Mouse (Mus musculus): ENCODE measurements around the gene Fgfr2. TPM values are rescaled to one million over a fixed set of nuclear protein-coding genes. Genes with fewer than 3 reads are reported as not detected.

Fgfr2 gene
- polyA plus RNA-seq, 1 experiment from 2014 or later: 33.9 TPM

DNA sequence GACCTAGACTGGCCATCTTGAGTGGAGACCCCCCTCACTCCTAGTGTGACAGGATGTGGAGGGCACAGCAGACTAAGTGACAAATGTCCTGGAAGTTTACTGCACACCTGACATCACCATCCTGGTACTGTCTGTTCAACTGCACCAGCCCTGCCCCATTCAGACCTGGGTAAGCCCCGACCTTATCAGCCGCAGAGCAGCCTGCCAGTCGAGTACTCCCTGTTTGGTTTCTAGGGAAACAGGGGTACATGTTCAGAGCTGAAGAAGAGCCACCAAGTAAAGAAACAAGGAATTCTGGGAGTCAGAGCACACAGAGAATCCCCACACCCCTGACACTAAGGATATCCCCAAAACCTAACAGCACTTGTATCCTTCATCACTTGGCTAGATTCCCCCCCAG lies 861.3 kb downstream of the Fgfr2 start:
- no peak overlapping the region for H3K4me3 ChIP-seq
- ATAC-seq (ENCODE audit: low FRiP score): no peak
- 42% methylated on average over 3 of the region's 3 CpGs for WGBS
- H3K36me3 ChIP-seq: peaks cover 23% of the 10 kb centered on the region
- no peak overlapping the region for H3K4me2 ChIP-seq
- no peak overlapping the region for H3K9ac ChIP-seq
- H3K27me3 ChIP-seq: no peaks in the 10 kb centered on the region
- peaks cover 79% of the 10 kb centered on the region for H3K4me1 ChIP-seq (replicated peaks)
- no peaks in the 10 kb centered on the region for H3K9me3 ChIP-seq
- H3K27ac ChIP-seq: peak overlapping the region; percentile 80

DNA sequence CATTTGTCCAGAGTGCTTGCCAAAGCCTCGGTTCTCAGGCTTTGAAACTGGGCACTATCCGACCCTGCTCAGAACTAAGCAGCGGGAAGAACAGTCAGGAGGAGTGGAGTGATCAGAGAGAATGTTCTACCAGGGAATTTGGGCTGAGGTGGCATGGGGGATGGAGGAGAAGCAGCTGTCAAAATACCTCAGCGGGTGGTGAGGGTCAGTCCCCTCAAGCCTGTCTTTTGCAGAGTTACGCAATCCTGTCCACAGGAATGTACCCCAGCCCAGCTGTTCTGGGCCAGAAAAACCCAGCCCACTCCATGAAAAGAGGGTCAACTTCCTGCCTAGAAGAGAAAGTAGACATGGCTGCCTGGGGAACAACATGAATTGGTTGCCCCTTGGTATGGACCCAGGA lies 862.5 kb downstream of the Fgfr2 start:
- no peak overlapping the region for H3K4me3 ChIP-seq
- WGBS: 75% methylated on average over 5 of the region's 5 CpGs
- peaks cover 26% of the 10 kb centered on the region for H3K36me3 ChIP-seq
- peaks cover 67% of the 10 kb centered on the region for H3K4me1 ChIP-seq (replicated peaks)
- no peak for ATAC-seq (ENCODE audit: low FRiP score)
- H3K9me3 ChIP-seq: no peaks in the 10 kb centered on the region
- no peak overlapping the region for H3K9ac ChIP-seq
- no peak overlapping the region for H3K27ac ChIP-seq
- H3K27me3 ChIP-seq: no peaks in the 10 kb centered on the region
- H3K4me2 ChIP-seq: no peak overlapping the region

DNA sequence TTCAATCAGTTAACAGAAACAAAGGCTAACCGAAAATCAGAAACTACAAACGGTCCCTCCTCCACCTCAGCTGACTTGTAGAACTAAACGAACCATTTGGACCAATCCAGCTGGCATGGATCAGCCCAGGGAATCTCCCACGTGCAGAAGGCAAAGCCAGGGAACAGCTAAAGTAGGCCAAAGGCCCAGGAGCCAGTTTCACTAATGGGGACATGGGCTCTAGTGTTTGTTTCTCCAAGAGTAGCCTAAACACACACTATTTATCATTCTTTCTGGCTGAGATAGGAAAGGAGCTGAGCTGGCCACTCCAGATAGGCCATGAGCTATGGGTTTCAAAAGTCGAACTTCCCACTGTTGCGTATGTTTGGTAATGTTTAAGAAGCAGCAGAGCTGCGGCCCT lies 864.3 kb downstream of the Fgfr2 start:
- no peak overlapping the region for H3K4me2 ChIP-seq
- ATAC-seq (ENCODE audit: low FRiP score): no peak
- no peak overlapping the region for H3K9ac ChIP-seq
- H3K27ac ChIP-seq: peak overlapping the region; percentile 53
- H3K36me3 ChIP-seq: peaks cover 26% of the 10 kb centered on the region
- no peak overlapping the region for H3K4me3 ChIP-seq
- peaks cover 59% of the 10 kb centered on the region for H3K4me1 ChIP-seq (replicated peaks)
- H3K27me3 ChIP-seq: no peaks in the 10 kb centered on the region
- H3K9me3 ChIP-seq: no peaks in the 10 kb centered on the region
- WGBS: 59% methylated on average over 7 of the region's 7 CpGs

DNA sequence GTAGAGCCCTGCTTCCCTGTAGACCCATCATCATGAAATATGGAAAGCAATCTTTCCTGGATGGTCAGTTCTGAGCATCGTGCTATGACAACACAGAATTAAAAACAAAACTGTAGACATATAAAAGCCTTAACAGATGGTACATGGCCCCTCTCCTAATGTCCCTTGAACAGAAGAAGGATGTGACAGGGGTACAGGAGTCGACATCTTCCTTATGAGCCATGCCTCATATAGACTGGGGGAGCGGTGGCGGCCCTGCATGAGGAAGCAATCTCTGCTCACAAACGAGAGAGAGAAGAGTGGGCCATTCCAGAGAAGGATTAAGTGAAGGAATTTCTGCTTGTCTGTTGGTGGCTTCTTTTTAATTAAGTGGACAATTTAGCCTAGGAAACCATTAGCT lies 864.9 kb downstream of the Fgfr2 start:
- peaks cover 59% of the 10 kb centered on the region for H3K4me1 ChIP-seq (replicated peaks)
- no peak overlapping the region for H3K9ac ChIP-seq
- 55% methylated on average over 5 of the region's 5 CpGs for WGBS
- peak overlapping the region; percentile 53 for H3K27ac ChIP-seq
- H3K27me3 ChIP-seq: no peaks in the 10 kb centered on the region
- no peaks in the 10 kb centered on the region for H3K9me3 ChIP-seq
- no peak overlapping the region for H3K4me2 ChIP-seq
- ATAC-seq (ENCODE audit: low FRiP score): no peak; the same call in 1 of the 2 replicates
- peaks cover 26% of the 10 kb centered on the region for H3K36me3 ChIP-seq
- no peak overlapping the region for H3K4me3 ChIP-seq

DNA sequence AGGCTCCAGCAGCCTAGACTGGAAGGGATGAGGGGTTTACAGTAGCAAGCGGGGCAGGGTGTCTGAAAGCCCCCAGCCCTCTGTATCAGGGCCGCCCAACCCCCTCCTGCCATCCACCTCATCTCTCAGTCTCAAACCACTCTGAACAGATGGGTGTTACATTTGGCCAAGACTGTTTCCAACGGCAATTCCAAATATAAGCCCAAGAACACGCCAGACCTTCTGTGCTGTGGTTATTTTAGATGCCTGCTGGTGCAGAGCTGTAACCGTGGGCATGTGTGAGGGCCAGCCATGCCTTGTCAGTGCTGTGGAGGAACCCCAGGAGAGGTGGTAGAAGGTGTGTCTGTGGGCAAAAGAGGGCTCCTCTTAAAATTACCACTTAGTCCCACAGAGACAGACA lies 869.6 kb downstream of the Fgfr2 start:
- Histone ChIP-seq H3K4me1 (replicated peaks) (peaks cover 53% of the 10 kb centered on the region), H3K27me3 (no peaks in the 10 kb centered on the region), H3K4me3 (no peak overlapping the region), H3K27ac (peak overlapping the region; percentile 26; the same call in 1 of the 2 replicates), H3K36me3 (peaks cover 14% of the 10 kb centered on the region), H3K9ac (no peak overlapping the region), H3K4me2 (no peak overlapping the region), H3K9me3 (no peaks in the 10 kb centered on the region)
- ATAC-seq (ENCODE audit: low FRiP score): no peak
- whole genome bisulfite sequencing: 81% methylated on average over 5 of the region's 5 CpGs

DNA sequence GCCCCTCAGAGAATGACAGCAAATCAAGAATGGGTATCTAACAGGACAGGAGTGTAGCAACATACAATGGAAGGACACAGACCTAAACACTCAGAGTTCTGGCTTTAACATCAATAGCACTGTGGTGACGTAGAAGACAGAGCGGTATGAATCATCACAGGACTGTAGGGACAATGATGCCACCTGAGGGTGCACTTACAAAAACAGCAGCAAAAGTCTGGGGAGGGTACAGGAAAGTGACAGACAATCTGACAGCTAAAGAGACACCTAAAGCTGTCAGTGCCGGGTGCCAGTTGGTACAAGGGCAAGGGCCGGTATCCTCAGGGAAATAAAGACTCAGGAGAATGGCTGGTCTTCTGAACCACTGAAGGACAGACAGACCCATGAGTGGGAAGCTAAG lies 870.1 kb downstream of the Fgfr2 start:
- no peak overlapping the region for H3K9ac ChIP-seq
- no peak for ATAC-seq (ENCODE audit: low FRiP score)
- H3K36me3 ChIP-seq: peaks cover 14% of the 10 kb centered on the region
- no peak overlapping the region for H3K4me3 ChIP-seq
- peak overlapping the region; percentile 26; the same call in 1 of the 2 replicates for H3K27ac ChIP-seq
- H3K4me1 ChIP-seq (replicated peaks): peaks cover 53% of the 10 kb centered on the region
- WGBS: 89% methylated on average over 4 of the region's 4 CpGs
- no peaks in the 10 kb centered on the region for H3K27me3 ChIP-seq
- H3K9me3 ChIP-seq: no peaks in the 10 kb centered on the region
- H3K4me2 ChIP-seq: no peak overlapping the region

DNA sequence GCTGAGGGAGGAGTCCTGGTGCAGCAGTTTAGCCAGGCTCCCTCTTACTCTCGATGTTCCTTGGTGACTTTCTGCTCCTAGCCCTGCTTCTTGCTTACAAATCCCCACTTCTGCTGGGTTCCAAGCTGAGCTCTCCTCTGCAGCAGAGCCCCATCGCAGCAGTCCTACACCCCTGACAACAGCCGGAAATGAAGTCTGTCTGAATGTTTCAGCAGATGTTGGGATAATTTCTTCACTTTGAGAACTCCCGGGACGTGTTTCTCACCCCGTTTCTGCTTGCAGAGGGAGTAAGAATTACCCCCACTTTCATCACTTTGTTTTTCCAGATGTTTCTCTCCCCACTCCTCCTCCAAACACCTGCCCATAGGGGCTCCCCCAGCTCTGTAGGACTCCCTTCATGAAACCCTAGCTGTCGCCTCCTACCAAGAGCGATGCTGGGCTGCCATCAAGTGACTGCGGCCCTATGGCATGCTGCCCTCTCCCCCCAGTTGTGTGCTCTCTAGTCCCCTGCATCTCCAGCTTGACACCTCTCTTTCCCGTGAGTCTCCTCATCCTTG lies 873.5 kb downstream of the Fgfr2 start:
- Histone ChIP-seq H3K9ac (no peak overlapping the region), H3K4me1 (replicated peaks) (peaks cover 61% of the 10 kb centered on the region), H3K27ac (no peak overlapping the region), H3K4me3 (no peak overlapping the region), H3K27me3 (no peaks in the 10 kb centered on the region), H3K4me2 (no peak overlapping the region), H3K9me3 (no peaks in the 10 kb centered on the region), H3K36me3 (peaks cover 6% of the 10 kb centered on the region)
- WGBS: 72% methylated on average over 10 of the region's 10 CpGs
- ATAC-seq (ENCODE audit: low FRiP score): no peak

DNA sequence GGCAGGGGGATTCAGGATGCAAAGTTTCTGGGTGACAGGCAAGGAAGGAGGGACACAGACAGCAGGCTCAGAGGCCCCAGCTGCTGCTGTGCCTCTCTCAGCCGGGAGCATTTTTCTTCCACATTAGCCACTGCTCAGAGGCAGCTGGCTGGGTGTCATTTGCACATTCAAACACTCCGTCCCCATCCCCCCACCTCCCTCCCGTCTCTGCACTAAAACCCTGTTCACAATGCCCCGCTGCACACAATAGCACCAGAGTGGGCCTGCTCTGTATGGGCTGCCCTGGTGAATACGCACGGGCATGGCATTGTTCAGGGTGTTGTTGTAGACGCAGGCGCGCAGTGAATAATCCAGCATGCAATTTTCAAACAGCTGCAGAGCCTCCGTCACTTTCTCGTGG lies 875.6 kb downstream of the Fgfr2 start:
- H3K36me3 ChIP-seq: peaks cover 6% of the 10 kb centered on the region; the same call in 1 of the 2 replicates
- peak overlapping the region; percentile 89 for H3K27ac ChIP-seq
- 7% methylated on average over 11 of the region's 11 CpGs for WGBS
- peak overlapping the region; percentile 56 for H3K9ac ChIP-seq
- ATAC-seq (ENCODE audit: low FRiP score): peak; percentile 92
- H3K4me2 ChIP-seq: peak overlapping the region; percentile 23; the same call in 1 of the 2 replicates
- no peaks in the 10 kb centered on the region for H3K9me3 ChIP-seq
- no peak overlapping the region for H3K4me3 ChIP-seq
- peaks cover 45% of the 10 kb centered on the region for H3K4me1 ChIP-seq (replicated peaks)
- no peaks in the 10 kb centered on the region for H3K27me3 ChIP-seq

DNA sequence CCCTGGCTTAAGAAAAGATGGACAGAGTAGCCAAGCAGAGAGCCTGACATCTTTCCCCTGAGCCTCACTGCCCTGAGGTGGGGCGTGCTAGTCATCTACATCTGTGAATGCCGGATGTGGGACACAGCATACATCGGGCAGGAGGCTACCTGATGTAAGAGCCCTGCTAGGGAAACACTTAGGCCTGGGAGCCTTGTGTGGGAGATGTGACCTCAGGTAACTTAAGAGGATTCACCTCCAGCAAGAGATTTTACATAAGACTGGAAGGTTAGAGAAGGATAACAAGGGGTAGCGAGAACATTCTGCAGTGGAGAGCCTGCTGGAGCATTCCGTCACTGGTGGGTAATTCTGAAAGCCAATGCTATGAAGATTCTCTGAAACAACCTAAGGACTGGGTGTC lies 876.1 kb downstream of the Fgfr2 start:
- Histone ChIP-seq H3K4me2 (peak overlapping the region; percentile 23; the same call in 1 of the 2 replicates), H3K9ac (peak overlapping the region; percentile 56), H3K4me1 (replicated peaks) (peaks cover 45% of the 10 kb centered on the region), H3K27me3 (no peaks in the 10 kb centered on the region), H3K36me3 (peaks cover 7% of the 10 kb centered on the region), H3K9me3 (no peaks in the 10 kb centered on the region), H3K4me3 (no peak overlapping the region), H3K27ac (peak overlapping the region; percentile 89)
- 0 out of 2 replicates have a peak, but pooled peaks have one; percentile 15 for ATAC-seq (ENCODE audit: low FRiP score)
- WGBS: 29% methylated on average over 5 of the region's 5 CpGs

DNA sequence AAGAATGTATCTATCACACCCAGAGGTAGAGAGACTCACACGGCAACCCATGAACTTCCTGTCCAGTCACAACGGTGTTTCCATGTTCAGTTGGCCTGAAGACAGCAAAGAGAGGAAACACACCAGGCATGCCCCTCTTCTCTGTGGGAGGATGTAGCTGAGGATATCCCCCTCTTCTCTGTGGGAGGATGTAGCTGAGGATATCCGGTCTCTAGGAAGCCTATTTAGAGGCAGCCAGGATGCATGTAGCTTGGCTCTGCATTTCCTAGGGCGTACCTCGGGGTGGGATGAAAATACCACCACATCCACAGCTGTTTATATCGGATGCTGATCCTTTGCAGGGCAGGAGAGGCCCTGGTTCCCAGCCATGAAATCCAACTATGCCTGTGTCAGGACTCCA lies 877.4 kb downstream of the Fgfr2 start:
- Histone ChIP-seq H3K4me3 (no peak overlapping the region), H3K9me3 (no peaks in the 10 kb centered on the region), H3K36me3 (peaks cover 19% of the 10 kb centered on the region), H3K4me1 (replicated peaks) (peaks cover 41% of the 10 kb centered on the region), H3K9ac (no peak overlapping the region), H3K27me3 (no peaks in the 10 kb centered on the region), H3K4me2 (no peak overlapping the region), H3K27ac (peak overlapping the region; percentile 89; the same call in 1 of the 2 replicates)
- no peak for ATAC-seq (ENCODE audit: low FRiP score)
- 95% methylated on average over 6 of the region's 6 CpGs for WGBS

DNA sequence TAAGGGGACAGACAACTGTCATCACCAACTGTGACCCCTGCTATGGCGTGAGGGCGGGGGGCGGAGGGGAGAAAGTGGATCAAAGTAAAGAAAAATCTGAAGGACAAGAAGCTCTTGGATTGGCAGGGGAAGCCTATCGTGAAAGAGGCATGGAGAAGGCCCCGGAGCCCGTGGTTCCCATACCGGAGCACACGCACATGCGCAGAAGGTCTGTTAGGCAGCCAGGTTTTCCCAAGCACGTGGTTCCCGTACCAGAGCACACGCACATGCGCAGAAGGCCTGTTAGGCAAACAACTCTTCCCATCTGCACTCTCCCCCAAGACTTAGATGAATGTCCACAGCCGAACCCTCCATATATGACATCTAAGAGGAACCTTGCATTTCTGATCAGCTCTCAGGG lies 878.5 kb downstream of the Fgfr2 start:
- 92% methylated on average over 14 of the region's 14 CpGs for WGBS
- Histone ChIP-seq H3K27me3 (no peaks in the 10 kb centered on the region), H3K4me1 (replicated peaks) (peaks cover 36% of the 10 kb centered on the region), H3K27ac (no peak overlapping the region), H3K4me2 (no peak overlapping the region), H3K9ac (no peak overlapping the region), H3K4me3 (no peak overlapping the region), H3K9me3 (no peaks in the 10 kb centered on the region), H3K36me3 (peaks cover 23% of the 10 kb centered on the region)
- no peak for ATAC-seq (ENCODE audit: low FRiP score)

DNA sequence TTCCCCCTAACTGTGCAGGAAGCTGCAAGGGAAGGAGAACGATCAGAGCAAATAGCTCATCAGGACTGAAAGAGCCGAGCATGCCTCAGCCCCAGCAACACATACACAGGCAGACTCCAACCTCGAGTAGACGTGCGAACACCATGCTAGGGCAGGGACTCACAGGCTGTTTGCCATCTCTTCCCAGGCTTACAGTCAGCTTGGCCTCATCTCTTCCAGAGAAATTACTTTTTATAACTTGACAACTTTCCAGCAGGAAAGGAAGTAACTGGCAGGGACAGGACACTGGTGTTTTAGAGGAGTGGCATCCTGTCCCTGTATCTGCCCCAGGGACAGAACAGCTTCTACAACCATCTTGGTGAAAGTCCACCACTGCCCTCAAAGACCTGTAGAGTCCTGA lies 879.9 kb downstream of the Fgfr2 start:
- 81% methylated on average over 5 of the region's 5 CpGs for WGBS
- no peaks in the 10 kb centered on the region for H3K9me3 ChIP-seq
- H3K4me2 ChIP-seq: no peak overlapping the region
- H3K9ac ChIP-seq: no peak overlapping the region
- H3K4me1 ChIP-seq (replicated peaks): peaks cover 23% of the 10 kb centered on the region
- ATAC-seq (ENCODE audit: low FRiP score): no peak
- no peaks in the 10 kb centered on the region for H3K27me3 ChIP-seq
- H3K36me3 ChIP-seq: peaks cover 32% of the 10 kb centered on the region
- no peak overlapping the region for H3K27ac ChIP-seq
- no peak overlapping the region for H3K4me3 ChIP-seq

DNA sequence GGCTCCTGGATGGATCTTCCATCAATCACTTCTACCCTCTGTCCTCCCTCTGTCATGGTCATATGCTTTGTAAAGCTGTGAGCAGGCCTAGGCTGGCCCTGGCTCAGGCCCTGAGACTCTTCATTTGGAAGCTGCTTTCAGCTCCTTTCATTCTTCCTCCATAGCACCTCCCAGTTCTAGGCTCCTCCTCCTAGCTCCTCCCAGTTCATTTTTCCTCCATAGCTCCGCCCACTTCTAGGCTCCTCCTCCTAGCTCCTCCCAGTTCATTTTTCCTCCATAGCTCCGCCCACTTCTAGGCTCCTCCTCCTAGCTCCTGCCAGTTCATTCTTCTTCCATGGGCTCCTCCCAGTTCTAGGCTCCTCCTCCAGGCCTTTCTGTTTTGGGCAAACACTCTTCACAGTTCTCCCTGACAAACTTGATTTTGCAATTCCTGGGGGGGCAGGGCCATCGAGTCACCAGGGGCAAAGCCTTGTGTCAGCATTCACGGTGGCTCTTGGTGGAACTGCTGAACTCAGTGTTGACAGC lies 880.5 kb downstream of the Fgfr2 start:
- peaks cover 38% of the 10 kb centered on the region for H3K36me3 ChIP-seq
- no peak overlapping the region for H3K27ac ChIP-seq
- H3K4me2 ChIP-seq: no peak overlapping the region
- no peak overlapping the region for H3K4me3 ChIP-seq
- no peak overlapping the region for H3K9ac ChIP-seq
- no peaks in the 10 kb centered on the region for H3K9me3 ChIP-seq
- no peaks in the 10 kb centered on the region for H3K27me3 ChIP-seq
- no peak for ATAC-seq (ENCODE audit: low FRiP score)
- WGBS: 44% methylated on average over 4 of the region's 4 CpGs
- peaks cover 17% of the 10 kb centered on the region for H3K4me1 ChIP-seq (replicated peaks)
